Mouse (Mus musculus) MN1 (cell line): ENCODE results near the gene Krtcap2.
A peak's percentile ranks its signal among the peaks of the same experiment; 100 is the strongest.

Experiments
- DNase-seq: peaks from one replicate; pipeline ENCODE4 v3.0.0-alpha.2; 2016; ENCODE audit warnings: low spot score

Krtcap2 gene

DNA sequence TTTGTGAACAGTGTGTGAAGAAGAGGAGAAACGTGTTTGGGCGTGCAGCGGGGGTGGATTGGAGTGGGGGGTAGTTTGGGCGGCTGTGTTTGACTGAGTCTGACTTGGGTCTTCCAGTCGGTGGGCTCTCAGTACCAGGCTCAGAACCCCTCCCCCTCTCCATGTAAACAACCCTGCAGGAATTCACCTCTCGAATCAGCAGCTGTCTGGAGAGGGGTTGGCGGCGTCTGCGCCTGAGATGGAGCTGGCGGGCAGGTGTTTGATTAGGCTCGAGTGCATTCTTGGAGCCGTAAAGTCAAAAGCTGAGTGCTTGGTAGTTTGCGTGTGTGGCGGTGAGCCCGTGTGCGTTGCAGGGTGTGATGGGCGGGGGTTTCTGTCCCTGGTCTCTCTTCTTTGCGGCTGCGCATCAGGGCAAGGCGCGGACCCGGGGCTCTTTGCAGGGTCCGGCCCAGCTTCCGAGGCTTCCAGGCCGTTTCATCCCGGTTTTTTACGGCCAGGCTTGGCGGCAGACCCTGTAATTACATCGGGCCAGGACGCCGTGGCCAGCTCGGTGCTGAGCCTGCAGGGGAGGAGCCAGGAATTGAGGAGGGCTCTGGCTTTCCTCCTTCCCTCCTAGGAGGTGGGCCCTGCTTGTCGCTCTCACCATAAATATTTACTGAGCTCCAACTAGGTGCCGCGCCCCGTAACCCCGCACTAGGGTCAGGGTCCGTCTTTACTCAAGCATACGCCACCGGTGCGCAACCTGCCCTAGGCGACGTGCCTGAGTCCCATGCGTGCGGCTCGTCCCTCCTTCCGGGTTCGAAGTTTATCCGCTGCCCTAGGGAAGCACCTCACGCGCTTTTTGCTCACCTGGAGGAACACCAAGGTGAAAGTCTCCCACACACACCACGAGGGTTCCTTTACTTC, 35.1 kb downstream of the Krtcap2 start, which contains the start of gene Efna1:
Efna1 (minus strand) TSS at position 537 of the 906 bp plus-strand sequence.
- DNase-seq = peak; percentile 69

DNA sequence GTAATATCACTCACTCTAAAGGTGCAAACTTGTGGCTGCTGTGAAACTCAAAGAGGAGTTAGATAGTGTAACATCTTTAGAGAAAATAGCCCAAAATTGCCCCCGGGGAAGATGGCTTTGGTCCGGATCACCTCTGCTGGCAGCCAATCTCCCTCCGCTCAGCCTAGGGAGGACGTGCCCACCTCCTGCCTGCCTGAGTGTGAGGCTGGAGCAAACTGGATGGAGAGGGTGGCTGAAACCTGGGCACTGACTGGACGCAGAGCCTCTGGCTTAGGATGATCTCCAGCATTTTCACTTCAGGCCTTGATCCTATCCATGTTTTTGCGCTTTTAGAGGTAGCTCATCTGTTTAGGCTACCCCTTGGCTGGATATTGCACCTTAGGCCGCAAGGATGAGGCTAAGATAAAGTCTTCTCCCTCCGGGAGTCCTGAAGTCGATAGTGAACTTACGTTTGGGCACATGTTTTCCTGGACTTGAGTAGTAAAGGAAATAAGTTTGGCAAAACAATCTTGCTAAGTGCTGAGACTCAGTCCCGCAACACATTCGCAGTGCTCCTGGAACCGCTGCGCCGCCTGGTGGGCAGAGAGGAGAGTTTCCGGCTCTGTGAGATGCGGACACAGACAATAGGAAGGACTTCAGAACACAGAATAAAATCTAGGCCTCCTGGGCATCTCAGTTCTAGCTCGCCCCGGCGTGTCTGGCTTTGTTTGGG, 36.0 kb downstream of the Krtcap2 start:
- DNase-seq = peak; percentile 91

DNA sequence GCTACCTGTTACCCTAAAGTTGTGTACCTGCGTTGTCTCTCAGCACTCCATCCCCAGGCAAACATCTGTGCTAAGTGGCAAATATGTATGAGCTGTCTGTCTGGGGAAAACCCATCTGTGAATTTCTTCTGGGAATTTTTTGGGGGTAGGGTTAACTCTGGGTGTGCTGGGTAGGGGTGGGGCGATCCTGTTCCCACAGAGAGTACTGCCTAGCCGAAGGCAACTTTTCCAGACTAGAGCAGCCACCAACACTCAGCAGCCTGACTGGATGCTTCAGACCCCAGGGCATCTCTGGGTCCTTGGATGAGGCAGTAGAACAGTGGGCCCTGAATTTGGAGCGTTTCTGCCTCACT, 36.5 kb downstream of the Krtcap2 start:
- no peak for DNase-seq

DNA sequence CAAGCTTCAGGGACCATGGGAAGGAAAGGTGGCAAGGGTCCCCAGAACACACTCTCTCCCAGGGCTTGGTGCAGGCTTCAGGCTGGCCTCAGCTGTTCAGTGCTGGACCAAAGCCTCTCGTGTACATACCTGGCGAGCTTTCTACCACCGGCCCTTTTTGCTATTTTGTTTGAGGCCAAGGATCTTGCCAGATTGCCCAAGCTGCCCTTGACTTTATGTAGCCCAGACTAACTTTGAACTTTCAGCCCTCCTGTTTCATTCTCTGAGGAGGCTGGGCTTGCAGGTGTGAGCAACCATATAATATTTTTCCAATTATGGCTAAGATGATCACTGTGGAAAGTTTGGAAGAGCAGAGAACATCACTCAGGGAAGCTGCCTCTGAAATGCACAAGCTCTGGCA, 38.5 kb downstream of the Krtcap2 start:
- no peak for DNase-seq

DNA sequence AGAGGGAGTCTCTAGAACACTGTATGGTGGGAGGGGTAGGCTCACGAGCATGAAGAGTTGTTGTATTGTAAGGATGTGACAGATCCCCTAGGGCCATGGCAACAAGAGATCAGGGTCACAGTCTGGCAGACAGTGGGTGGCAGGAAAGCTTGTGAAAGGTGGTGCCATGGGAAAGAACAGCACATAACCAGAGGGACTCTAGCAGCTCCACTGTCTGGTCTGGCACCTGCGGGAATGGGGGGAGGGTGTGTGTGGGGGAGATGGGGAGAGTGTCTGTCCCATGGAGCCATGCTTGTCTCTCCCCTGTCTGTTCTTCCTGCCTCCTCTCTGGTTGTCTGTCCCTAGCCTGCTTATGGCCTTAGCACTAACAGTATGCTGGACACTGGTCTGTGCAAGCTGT, 39.8 kb downstream of the Krtcap2 start:
- no peak for DNase-seq

DNA sequence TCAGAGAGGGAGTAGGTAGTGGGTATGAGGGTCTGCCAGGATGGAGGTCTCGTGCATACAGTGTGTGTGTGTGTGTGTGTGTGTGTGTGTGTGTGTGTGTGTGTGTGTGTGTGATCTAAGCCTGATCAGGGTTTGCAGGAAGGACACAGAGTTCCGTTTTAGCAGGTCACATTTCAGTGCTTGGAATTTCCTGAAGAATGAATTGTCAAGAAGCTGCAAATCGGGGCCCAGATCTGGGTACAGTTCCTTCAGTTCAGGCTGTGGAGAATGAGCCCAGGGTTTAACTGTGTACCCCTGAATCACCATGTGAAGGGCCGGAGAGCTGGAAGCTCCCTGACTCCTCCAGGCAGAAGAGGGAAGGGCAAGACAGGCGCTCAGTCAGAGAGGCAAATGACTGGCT, 41.5 kb downstream of the Krtcap2 start:
- DNase-seq = no peak

DNA sequence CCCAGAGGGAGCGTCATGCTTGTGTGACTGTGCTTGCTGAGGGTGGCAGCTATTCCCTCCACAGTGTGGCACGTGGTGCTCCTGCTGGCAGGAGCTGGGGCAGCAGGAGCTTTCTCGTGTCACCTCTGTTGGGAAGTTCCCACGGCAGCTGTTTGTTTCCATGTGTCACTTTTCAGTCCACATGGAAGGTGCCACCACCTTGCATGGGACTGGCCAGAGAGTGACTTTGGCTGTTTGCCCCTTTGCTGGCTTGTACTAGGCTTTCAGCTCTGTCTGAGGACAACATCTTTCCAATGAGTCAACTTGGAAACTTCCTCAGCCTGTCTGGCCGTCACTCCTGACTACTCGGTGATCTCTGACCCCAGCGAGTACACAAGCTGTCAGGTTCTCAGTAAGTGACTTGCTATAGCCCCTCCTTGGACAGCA, 42.8 kb downstream of the Krtcap2 start:
- DNase-seq = no peak

DNA sequence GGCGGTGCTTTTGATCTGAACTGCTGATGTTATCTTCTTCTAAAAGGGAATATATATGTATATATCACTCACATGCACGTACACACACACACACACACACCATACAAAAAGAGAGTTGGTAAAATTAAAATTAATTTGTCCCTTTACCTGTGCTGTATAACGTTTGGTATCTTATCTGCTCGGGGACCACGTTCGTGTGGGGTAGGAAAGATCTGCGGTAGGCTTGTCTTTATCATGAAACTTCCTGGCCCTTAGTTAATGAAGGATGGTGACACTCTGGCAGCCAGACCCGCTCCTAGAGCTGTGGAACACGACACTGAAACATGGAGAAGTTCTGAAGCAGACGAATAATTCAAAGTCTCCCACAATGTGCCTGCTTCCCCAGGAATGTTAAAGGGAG, 46.1 kb downstream of the Krtcap2 start:
- DNase-seq = no peak

DNA sequence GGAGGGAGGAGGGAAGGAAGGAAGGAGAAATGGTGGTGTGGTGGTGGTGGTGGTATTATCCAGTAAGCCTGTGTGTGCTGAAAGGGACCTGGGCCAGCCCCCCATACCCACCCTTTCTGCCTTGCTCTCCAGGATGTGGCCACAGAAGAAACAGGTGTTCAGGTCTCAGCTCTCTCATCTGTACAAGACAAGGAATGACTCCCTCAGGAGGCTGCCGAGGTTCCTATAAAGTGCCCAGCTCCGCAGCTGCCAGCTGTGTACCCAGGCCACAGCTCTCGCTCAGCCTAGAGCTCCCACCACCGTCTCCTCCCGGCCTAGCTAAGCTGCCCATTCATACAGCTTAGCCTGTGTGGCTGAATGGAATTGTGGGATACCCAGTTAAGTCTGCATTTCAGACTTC, 46.5 kb downstream of the Krtcap2 start:
- DNase-seq = no peak

DNA sequence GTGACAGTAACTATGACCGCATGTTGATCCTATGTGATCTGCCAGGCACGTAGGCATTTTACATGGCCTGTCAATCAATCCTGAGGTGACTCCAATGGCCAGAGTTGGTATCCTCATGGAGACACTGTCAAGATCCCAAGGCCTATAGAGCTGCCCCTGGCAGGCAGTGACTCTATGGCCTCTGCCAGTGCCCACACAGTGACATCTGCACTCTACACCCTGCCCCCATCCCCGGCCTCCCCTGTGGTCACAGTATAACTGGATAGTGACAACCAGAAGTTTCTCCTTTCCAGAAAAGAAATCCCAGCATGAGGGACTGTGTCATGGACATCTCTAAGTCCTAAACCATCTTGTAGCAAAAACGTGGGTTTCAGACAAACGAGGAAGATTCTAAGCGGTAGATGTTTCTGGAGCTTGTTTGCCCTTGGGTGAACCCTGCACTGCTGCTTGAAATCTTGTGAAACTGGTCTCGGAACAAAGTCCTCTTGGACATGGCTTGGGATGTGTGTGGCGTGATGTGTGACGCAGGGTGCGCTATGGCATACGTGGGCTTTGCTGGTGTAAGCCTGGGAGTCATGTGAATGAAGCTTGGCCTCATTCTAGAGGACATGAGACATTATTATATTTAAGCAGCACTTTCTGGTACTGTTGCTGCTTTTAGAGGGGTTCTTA, 47.6 kb downstream of the Krtcap2 start:
- no peak for DNase-seq

DNA sequence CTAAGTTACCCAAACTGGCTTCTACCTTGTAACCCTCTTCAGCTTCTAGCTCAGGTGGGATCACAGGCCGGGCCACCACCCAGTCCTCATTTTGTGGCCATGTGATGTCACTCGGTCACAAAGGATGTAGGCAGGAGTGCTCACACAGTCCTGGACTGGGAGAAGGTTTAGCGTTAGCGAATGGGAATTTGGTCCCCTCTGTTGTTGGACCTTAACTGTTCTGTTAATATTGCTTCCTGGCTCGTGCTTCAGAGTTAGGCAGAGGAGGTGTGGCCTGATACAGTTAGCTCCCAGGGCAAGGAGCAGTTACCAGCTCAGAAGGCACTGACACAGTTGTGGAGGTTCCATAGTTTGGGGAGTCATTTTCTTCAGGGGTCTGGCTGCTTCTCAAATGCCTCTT, 48.4 kb downstream of the Krtcap2 start:
- no peak for DNase-seq

DNA sequence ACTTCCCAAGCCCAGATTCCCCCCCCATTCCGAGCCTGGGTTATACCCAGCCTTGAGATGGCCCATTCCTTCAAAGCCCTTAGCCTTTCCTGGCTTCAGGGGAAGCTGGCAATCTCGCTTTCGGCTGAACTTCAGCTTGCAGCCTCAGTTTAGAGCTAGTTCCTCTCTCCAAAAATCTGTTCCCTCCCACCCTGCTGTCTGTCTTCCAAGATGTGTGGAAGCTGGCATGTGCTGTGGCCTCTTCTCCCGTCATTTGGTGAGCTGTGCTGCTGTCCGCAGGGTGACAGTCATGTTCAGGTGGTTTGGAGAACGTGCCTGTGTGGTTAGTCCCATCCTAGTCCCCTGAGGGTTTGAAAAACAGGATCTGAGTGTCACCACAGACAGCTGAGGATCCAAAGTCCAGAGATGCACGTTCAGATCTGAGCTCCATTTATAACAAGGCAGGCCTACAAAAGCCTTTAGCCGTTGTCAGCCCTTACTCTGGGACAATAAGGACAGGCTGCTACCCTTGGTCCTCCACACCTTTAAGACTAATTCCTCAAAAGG, 50.0 kb downstream of the Krtcap2 start:
- DNase-seq = no peak

DNA sequence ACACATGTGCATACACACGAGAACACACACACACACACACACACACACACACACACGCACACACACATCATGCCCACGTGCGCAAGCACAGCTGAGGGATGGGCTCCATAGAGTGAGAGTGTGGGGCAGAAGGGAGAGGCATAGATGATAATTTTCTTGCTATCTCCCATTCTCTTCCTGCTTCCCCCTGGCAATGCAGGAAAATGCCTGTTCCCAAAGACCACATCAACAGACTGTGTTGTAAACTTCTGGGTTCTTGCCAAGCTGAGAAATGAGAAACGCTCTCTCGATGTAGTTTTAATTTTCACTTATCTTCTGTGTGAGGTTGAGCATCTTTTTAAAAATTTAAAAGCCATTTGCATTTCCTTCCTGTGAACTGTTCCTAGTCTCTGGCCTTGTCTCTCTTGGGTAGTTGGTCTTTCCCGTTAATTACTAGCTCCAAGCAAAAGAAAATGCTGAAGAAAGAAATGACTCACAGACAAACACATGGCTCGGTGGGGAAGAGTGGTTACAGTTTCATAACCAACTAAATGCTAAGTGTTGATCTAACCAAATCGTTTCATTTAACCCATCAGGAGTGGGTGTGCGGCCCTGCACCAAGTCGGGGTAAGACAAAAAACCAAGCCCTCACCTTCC, 51.1 kb downstream of the Krtcap2 start:
- DNase-seq = no peak

DNA sequence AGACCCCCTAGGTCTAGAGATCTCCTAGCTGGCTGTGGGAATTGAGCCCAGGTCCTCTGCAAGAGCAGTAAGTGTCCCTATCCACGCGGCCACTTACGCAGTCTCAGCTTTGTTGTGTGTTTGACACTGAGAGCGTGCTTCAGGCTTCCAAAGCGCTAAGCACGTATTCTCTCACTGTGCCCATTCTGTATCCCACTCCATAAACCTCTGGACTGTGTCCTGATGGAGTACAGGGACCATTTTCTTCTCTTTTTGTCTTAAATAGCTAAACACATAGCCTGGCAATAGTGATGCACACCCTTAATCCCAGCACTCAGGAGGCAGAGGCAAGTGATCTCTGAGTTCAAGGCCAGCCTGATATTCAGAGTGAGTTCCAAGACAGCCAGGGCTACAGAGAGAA, 53.1 kb downstream of the Krtcap2 start:
- no peak for DNase-seq

DNA sequence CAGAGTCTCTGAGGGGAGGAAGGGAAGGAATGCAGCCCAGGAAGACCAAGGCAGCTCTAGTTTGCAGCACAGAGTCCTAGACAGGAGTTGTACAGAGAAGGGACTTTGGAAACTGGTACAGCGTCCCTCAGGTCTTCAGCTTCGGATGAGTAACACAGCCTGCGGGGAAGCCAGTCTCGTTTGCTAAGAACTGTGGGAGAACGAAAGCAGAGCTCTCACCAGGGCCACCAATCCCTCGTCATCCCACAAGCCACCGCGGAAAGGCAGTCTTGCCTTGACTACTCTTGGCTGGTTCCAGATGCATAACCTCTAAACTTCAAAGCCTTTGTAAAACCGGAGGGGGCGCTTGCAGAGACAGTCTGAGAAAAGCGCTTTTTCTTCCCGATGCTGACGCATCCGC, 53.7 kb downstream of the Krtcap2 start:
- no peak for DNase-seq
